Mouse (Mus musculus): ENCODE data around the gene AU040320. TPM values are rescaled to one million over a fixed set of nuclear protein-coding genes. Genes with fewer than 3 reads are reported as not detected.

Gene AU040320
- polyA plus RNA-seq (2015; fragmentation: Nextera tagmentation; extraction: Ambion mirVana) = 18.2 and 20.2 TPM in 2 replicates

GRCm38 (mm10) chr4:126753268-126754230 lies at the start of gene AU040320, which contains the start of gene Ncdn:
Gene AU040320 (plus strand): TSS chr4:126753544.
Gene Ncdn (minus strand): TSS chr4:126753438.
- under 1% methylated on average over 67 of the region's 71 CpGs for WGBS
- Histone ChIP-seq H3K4me1 (replicated peaks; ENCODE audit: control insufficient read depth, insufficient read depth) (peaks cover 7% of the 10 kb centered on the region; the same call in 1 of the 2 replicates), H3K36me3 (ENCODE audit: control insufficient read depth, insufficient read depth, low read length) (peaks cover 7% of the 10 kb centered on the region; the same call in 1 of the 2 replicates), H3K4me3 (ENCODE audit: low read depth, low read length) (peak within 1 kb of the TSS; percentile 89), H3K27ac (replicated peaks) (peak within 1 kb of the TSS; percentile 94), H3K27me3 (ENCODE audit: control insufficient read depth, insufficient read depth, low read length) (no peaks in the 10 kb centered on the region), H3K4me2 (replicated peaks; ENCODE audit: low read depth) (peak within 1 kb of the TSS; percentile 91), H3K9ac (ENCODE audit: low read length) (peak within 1 kb of the TSS; percentile 80), H3K9me3 (ENCODE audit: control insufficient read depth, low read length) (no peaks in the 10 kb centered on the region)
- TF ChIP-seq CTCF (IDR thresholded peaks at IDR 0.05; ENCODE audit: low read depth) = peak; percentile 2; the same call in 1 of the 2 replicates
- peak; percentile 94 for TF ChIP-seq EP300 (optimal IDR thresholded peaks at IDR 0.05)
- DNase-seq (ENCODE audit: low spot score) (peak; percentile 98), ATAC-seq (ENCODE audit: low FRiP score, low TSS enrichment) (peak; percentile 98)

- ATAC-seq (ENCODE audit: low FRiP score, low TSS enrichment) (no peak), DNase-seq (ENCODE audit: low spot score) (no peak)
- no peak overlapping the region for H3K4me2 ChIP-seq (replicated peaks; ENCODE audit: low read depth)
- TF ChIP-seq CTCF (IDR thresholded peaks at IDR 0.05; ENCODE audit: low read depth) = no peak
- no peak for TF ChIP-seq EP300 (optimal IDR thresholded peaks at IDR 0.05)
- H3K27me3 ChIP-seq (ENCODE audit: control insufficient read depth, insufficient read depth, low read length) = no peaks in the 10 kb centered on the region
- H3K4me3 ChIP-seq (ENCODE audit: low read depth, low read length) = no peak overlapping the region
- H3K9ac ChIP-seq (ENCODE audit: low read length) = no peak overlapping the region
- peaks cover 24% of the 10 kb centered on the region for H3K36me3 ChIP-seq (ENCODE audit: control insufficient read depth, insufficient read depth, low read length)
- H3K4me1 ChIP-seq (replicated peaks; ENCODE audit: control insufficient read depth, insufficient read depth) = no peaks in the 10 kb centered on the region
- 85% methylated on average over 12 of the region's 12 CpGs for WGBS
- H3K9me3 ChIP-seq (ENCODE audit: control insufficient read depth, low read length) = no peaks in the 10 kb centered on the region
- no peak overlapping the region for H3K27ac ChIP-seq (replicated peaks)
These were observed 46.5 kb upstream of the AU040320 start for GRCm38 (mm10) chr4:126706630-126707438.

- DNase-seq (ENCODE audit: low spot score) (no peak), ATAC-seq (ENCODE audit: low FRiP score, low TSS enrichment) (no peak)
- peaks cover 28% of the 10 kb centered on the region for H3K36me3 ChIP-seq (ENCODE audit: control insufficient read depth, insufficient read depth, low read length)
- no peaks in the 10 kb centered on the region for H3K9me3 ChIP-seq (ENCODE audit: control insufficient read depth, low read length)
- H3K4me1 ChIP-seq (replicated peaks; ENCODE audit: control insufficient read depth, insufficient read depth) = no peaks in the 10 kb centered on the region
- TF ChIP-seq EP300 (optimal IDR thresholded peaks at IDR 0.05) (no peak), CTCF (IDR thresholded peaks at IDR 0.05; ENCODE audit: low read depth) (no peak)
- H3K27ac ChIP-seq (replicated peaks) = no peak overlapping the region
- WGBS = 89% methylated on average over 5 of the region's 5 CpGs
- H3K4me3 ChIP-seq (ENCODE audit: low read depth, low read length) = no peak overlapping the region
- no peak overlapping the region for H3K4me2 ChIP-seq (replicated peaks; ENCODE audit: low read depth)
- no peaks in the 10 kb centered on the region for H3K27me3 ChIP-seq (ENCODE audit: control insufficient read depth, insufficient read depth, low read length)
- H3K9ac ChIP-seq (ENCODE audit: low read length) = no peak overlapping the region
These were observed 45.9 kb upstream of the AU040320 start for GRCm38 (mm10) chr4:126707439-126707826.

GRCm38 (mm10) chr4:126732111-126732510 lies 21.2 kb upstream of the AU040320 start:
- H3K4me2 ChIP-seq (replicated peaks; ENCODE audit: low read depth) = peak overlapping the region; percentile 31; the same call in 1 of the 2 replicates
- H3K27ac ChIP-seq (replicated peaks) = no peak overlapping the region
- no peaks in the 10 kb centered on the region for H3K36me3 ChIP-seq (ENCODE audit: control insufficient read depth, insufficient read depth, low read length)
- H3K9ac ChIP-seq (ENCODE audit: low read length) = no peak overlapping the region
- H3K4me3 ChIP-seq (ENCODE audit: low read depth, low read length) = peak overlapping the region; percentile 17; the same call in 1 of the 2 replicates
- no peaks in the 10 kb centered on the region for H3K4me1 ChIP-seq (replicated peaks; ENCODE audit: control insufficient read depth, insufficient read depth)
- 4% methylated on average over 18 of the region's 18 CpGs for WGBS
- DNase-seq (ENCODE audit: low spot score) (no peak), ATAC-seq (ENCODE audit: low FRiP score, low TSS enrichment) (no peak)
- H3K9me3 ChIP-seq (ENCODE audit: control insufficient read depth, low read length) = no peaks in the 10 kb centered on the region
- H3K27me3 ChIP-seq (ENCODE audit: control insufficient read depth, insufficient read depth, low read length) = peaks cover 19% of the 10 kb centered on the region; the same call in 1 of the 2 replicates
- TF ChIP-seq EP300 (optimal IDR thresholded peaks at IDR 0.05) (no peak), CTCF (IDR thresholded peaks at IDR 0.05; ENCODE audit: low read depth) (no peak)

- Histone ChIP-seq H3K9me3 (ENCODE audit: control insufficient read depth, low read length) (no peaks in the 10 kb centered on the region), H3K9ac (ENCODE audit: low read length) (no peak overlapping the region), H3K36me3 (ENCODE audit: control insufficient read depth, insufficient read depth, low read length) (no peaks in the 10 kb centered on the region), H3K27me3 (ENCODE audit: control insufficient read depth, insufficient read depth, low read length) (peaks cover 19% of the 10 kb centered on the region; the same call in 1 of the 2 replicates), H3K4me1 (replicated peaks; ENCODE audit: control insufficient read depth, insufficient read depth) (no peaks in the 10 kb centered on the region), H3K4me3 (ENCODE audit: low read depth, low read length) (peak overlapping the region; percentile 17; the same call in 1 of the 2 replicates), H3K4me2 (replicated peaks; ENCODE audit: low read depth) (peak overlapping the region; percentile 31), H3K27ac (replicated peaks) (no peak overlapping the region)
- no peak for DNase-seq (ENCODE audit: low spot score)
- no peak for ATAC-seq (ENCODE audit: low FRiP score, low TSS enrichment)
- TF ChIP-seq CTCF (IDR thresholded peaks at IDR 0.05; ENCODE audit: low read depth) (no peak), EP300 (optimal IDR thresholded peaks at IDR 0.05) (no peak)
- 8% methylated on average over 26 of the region's 26 CpGs for WGBS
These were observed 20.6 kb upstream of the AU040320 start for GRCm38 (mm10) chr4:126732531-126733380.

Measured in stomach, postnatal 0 days (tissue).